Mouse (Mus musculus) effector memory CD4-positive, alpha-beta T cell, adult 7 months (primary cell): ENCODE results near the gene Vmn1r5. TPM values are rescaled to one million over a fixed set of nuclear protein-coding genes. Genes with fewer than 3 reads are reported as not detected.

Source experiments
- polyA plus RNA-seq: library from polyadenylated mRNA; unstranded; fragments of 100-300 nt; shearing (Covaris generic); gene quantifications from one replicate; pipeline ENCODE4 v1.2.1, GENCODE M21; 2017

Gene Vmn1r5
- polyA plus RNA-seq: not detected

GRCm38 (mm10) chr6:56969973-56970372 is at the start of gene Vmn1r5:
Vmn1r5 (plus strand) TSS chr6:56970273.

GRCm38 (mm10) chr6:56923726-56924707 is 46.1 kb upstream of the Vmn1r5 start, which contains the start of the genes Nt5c3 and Vmn1r4:
Nt5c3 (minus strand) TSS chr6:56923932.
Vmn1r4 (plus strand) TSS chr6:56924015.

GRCm38 (mm10) chr6:56996943-56997342 is 26.9 kb downstream of the Vmn1r5 start, which contains the start of gene Vmn1r6:
Vmn1r6 (plus strand) TSS chr6:56997243.

GRCm38 (mm10) chr6:57025224-57025623 is 55.2 kb downstream of the Vmn1r5 start, which contains the start of gene Vmn1r7:
Vmn1r7 (minus strand) TSS chr6:57025324.

GRCm38 (mm10) chr6:57031984-57032383 is 61.9 kb downstream of the Vmn1r5 start, which contains the start of gene Vmn1r8:
Vmn1r8 (plus strand) TSS chr6:57032284.

Other genes starting within 250 kb of the Vmn1r5 start
- gene Kbtbd2, start 172.5 kb upstream of the Vmn1r5 start, polyA plus RNA-seq: 106 TPM
- not detected for gene Fkbp9, start 138.2 kb upstream of the Vmn1r5 start, polyA plus RNA-seq
- gene Nt5c3, start 46.3 kb upstream of the Vmn1r5 start, polyA plus RNA-seq: 51.0 TPM
- not detected for gene Vmn1r4, start 46.3 kb upstream of the Vmn1r5 start, polyA plus RNA-seq
- gene Vmn1r6, start 27.0 kb downstream of the Vmn1r5 start, polyA plus RNA-seq: 0.07 TPM
- gene Vmn1r7, start 55.1 kb downstream of the Vmn1r5 start, polyA plus RNA-seq: not detected
- gene Vmn1r8, start 62.0 kb downstream of the Vmn1r5 start, polyA plus RNA-seq: not detected
- not detected for gene Vmn1r9, start 96.5 kb downstream of the Vmn1r5 start, polyA plus RNA-seq
- not detected for gene Vmn1r10, start 139.2 kb downstream of the Vmn1r5 start, polyA plus RNA-seq
- gene Vmn1r11, start 163.2 kb downstream of the Vmn1r5 start, polyA plus RNA-seq: 0.16 TPM
- gene Vmn1r12, start 186.6 kb downstream of the Vmn1r5 start, polyA plus RNA-seq: 0.37 TPM
- gene Vmn1r13, start 233.0 kb downstream of the Vmn1r5 start, polyA plus RNA-seq: 1.1 TPM